Mouse (Mus musculus) cerebellum, postnatal 36 days (tissue): Measurements from ENCODE around the gene Itfg1.
A peak's percentile ranks its signal among the peaks of the same experiment; 100 is the strongest.

Experiments
- DNase-seq, 2 experiments: peaks; one replicate each; pipeline ENCODE4 v3.0.0; 2021 to 2022; ENCODE audit warnings: mixed read lengths in 2 of 2

The Itfg1 gene

DNA sequence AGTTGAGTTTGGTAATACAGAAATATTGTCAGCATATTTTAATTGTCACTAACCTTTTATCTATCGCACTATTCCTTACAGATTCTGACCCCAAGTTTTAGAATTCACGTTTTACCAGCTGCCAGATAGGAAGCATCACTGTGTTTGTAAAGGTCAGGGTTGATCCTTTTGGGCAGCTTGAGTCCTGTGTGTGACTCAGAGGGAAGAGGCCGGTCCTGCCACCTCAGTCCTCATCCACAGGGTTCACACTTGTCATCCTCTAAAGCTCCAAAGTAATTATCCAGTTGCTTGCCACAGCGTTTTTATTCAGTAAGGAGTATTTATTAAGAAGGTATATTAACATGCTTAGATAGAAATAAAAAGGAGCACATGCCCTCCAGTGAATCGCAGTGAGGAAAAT lies 123.5 kb downstream of the Itfg1 start:
- DNase-seq, result no peak

DNA sequence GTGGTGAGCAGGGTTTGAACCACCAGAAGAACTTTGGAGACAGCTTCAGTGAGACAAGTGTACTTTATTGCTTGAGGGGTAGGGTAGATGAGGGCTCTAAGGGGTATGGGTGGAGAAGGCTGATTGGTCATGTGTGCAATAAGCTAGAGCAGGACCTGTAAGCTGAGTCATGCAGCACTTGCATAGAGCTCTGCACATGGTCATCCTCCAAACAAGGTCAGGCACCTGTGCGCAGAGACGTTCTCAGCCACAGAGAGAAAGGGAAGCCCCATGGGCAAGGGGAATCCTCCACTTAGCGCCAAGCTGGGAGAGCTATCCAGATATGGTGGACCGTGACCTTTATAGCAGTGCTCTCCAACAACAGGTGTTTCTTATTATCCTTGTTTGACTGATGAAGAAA lies 124.0 kb downstream of the Itfg1 start:
- no peak for DNase-seq

DNA sequence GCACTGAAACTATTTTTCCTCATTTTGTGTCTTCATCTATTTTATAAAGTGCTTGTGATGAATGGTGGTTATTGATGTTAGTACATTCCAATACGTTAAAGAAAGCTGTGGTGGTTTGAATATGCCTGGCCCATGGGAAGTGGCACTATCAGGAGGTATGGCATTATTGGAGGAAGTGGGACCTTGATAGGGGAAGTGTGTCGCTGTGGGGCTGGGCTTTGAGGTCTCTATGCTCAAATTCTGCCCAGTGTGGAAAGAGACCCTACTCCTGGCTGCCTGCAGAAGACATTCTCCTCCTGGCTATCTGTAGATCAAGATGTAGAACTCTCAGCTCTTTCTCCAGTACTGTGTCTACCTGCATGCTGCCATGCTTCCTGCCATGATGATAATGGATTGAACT lies 133.7 kb downstream of the Itfg1 start:
- DNase-seq, result no peak

DNA sequence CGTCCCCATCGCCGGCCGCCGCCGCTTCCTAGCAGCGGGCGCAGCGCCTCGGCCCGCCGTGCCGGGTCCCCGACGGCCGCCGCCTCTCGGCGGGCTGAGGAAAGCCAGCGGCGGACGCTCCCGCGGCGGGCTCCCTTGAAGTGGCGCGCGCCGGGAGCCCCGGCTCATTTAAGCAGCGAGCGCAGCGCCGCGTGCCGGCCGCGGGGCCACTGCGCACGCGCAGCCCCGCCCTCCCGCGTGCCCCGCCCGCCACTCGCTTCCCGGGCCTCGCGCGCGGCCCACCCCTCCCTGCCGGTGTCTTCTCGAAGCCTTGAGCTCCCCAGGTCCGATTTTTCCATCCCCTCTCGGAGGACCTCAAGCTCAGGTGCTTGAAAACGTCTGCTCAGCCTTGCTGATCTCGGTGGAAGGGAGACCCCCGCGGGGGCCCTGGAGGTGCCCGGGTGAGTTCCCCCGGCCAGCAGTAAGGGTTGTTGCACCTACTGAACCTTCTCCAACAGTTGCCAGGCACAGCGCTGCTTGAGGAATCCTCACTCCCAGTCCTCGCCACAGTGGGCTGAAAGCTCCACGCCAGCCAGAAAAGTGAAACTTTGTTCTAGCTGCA lies 139.9 kb downstream of the Itfg1 start, which contains the start of gene Neto2:
Gene Neto2, minus strand, starts transcription at position 174 of the 601 bp plus-strand sequence.
- peak; percentile 80 to 84 for DNase-seq

DNA sequence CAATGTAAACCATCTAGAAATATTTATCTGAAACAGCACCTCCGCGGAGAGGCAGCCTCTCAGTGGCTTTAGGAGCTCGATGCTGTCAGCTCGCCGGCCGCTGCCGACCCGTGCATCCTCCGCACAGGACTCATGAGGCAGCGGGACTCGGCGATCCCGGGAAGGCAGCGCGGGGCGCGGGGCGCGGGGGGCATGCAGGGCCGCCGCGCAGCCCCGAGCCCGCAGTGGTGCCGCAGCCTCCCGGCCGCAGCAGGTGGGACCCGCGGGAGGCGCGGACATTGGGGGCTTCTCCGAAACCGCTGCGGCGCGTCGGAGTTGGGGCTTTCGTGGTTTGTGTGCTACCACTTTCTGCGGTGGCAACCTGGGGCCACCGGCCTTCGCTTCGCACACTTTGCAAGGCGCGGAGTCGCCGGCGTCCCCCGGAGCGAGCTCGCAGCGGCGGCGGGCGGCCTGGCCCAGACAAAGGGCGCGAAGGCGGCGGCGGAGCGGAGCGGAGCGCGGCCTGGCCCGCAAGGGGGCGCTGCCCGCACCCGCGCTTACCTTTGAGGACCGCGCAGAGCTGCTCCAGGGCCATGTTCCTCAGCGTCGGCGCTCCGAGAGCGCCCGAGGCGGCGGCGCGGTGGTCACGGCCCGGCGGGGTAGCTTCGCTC lies 140.5 kb downstream of the Itfg1 start:
- peak; percentile 72 to 83 for DNase-seq

DNA sequence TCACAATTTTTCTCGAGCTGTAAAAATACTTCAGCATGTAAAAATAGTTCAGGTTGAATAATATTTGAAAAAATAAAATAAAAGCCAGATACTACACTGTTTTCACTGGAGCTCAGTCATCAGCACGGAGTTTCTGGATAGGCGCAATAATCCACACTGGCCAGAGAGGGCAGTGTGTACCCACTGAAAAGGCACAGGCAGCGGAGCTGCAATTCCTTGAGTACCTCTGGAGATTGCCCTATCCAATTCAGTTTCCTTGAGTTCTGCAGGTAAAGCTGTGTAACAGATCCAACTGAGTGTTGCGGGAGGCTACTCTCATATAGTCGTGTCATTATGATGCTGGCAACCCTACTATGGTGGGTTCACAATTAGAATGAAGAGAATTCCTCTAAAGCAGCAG lies 141.7 kb downstream of the Itfg1 start:
- DNase-seq, result peak; percentile 77 to 78
